Mouse (Mus musculus): ENCODE data around the gene Agbl4. TPM values are rescaled to one million over a fixed set of nuclear protein-coding genes. Genes with fewer than 3 reads are reported as not detected.

Agbl4 gene
- total and polyA plus RNA-seq, 3 experiments: not detected

DNA sequence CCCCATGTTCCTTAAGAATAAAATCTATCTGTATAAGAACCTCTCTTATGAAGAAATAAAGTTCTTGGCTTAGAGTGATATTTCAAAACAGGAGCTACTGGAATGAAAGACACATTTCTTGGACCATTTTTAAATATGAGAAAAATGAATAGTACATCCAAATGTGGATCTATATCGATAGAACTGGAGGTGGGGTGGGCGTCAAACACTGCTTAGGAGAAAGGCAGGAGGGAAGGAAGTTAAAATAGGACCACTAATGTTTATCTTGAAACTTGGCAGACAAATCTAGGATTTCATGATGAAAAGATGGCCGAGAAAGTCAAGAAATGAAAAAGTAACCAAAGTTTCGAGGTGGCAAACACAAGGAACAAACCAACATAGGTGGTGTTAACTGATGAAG lies 391.1 kb downstream of the Agbl4 start:
- Histone ChIP-seq H3K36me3 (ENCODE audit: control insufficient read depth in 1 of 2, insufficient read depth in 2 of 2, low read length in 2 of 2) (no peaks in the 10 kb centered on the region), H3K4me3 (ENCODE audit: control insufficient read depth in 1 of 2, insufficient read depth in 1 of 2, low read depth in 2 of 2, low read length in 2 of 2) (no peak overlapping the region), H3K4me1 (ENCODE audit: control insufficient read depth in 1 of 2, insufficient read depth in 2 of 2, low read length in 2 of 2) (no peaks in the 10 kb centered on the region), H3K9me3 (replicated peaks; ENCODE audit: insufficient read depth, low read length) (no peaks in the 10 kb centered on the region), H3K9ac (ENCODE audit: control insufficient read depth, low read depth, low read length, poor library complexity, severe bottlenecking) (no peak overlapping the region), H3K27ac (ENCODE audit: control insufficient read depth, low read depth, low read length) (no peak overlapping the region), H3K27me3 (ENCODE audit: control insufficient read depth in 1 of 2, insufficient read depth in 2 of 2, low read length in 2 of 2) (no peaks in the 10 kb centered on the region), H3K79me2 (ENCODE audit: control insufficient read depth, insufficient read depth, low read length, poor library complexity) (no peaks in the 10 kb centered on the region)
- no peak for DNase-seq (ENCODE audit: low read depth, low spot score)
- no peak for TF ChIP-seq USF2 (IDR thresholded peaks at IDR 0.05; ENCODE audit: borderline replicate concordance in 1 of 2, insufficient read depth in 1 of 2, low read depth in 1 of 2, low read length in 2 of 2)
- TF ChIP-seq ZNF384 (IDR thresholded peaks at IDR 0.05; ENCODE audit: low read depth, low read length): no peak
- no peak for TF ChIP-seq ZKSCAN1 (IDR thresholded peaks at IDR 0.05; ENCODE audit: low read depth, low read length)
- no peak for TF ChIP-seq MYC (IDR thresholded peaks at IDR 0.05; ENCODE audit: low read depth, low read length)
- TF ChIP-seq ZMIZ1 (IDR thresholded peaks at IDR 0.05; ENCODE audit: low read depth, low read length): no peak
- TF ChIP-seq MEF2A (IDR thresholded peaks at IDR 0.05; ENCODE audit: extremely low read depth, insufficient replicate concordance, low read depth, low read length, poor library complexity, severe bottlenecking): no peak
- no peak for TF ChIP-seq HCFC1 (IDR thresholded peaks at IDR 0.05; ENCODE audit: low read depth, low read length)
- no peak for TF ChIP-seq MYB (IDR thresholded peaks at IDR 0.05; ENCODE audit: low read depth, low read length)
- TF ChIP-seq CHD1 (IDR thresholded peaks at IDR 0.05; ENCODE audit: low read depth, low read length): no peak
- no peak for TF ChIP-seq EP300 (IDR thresholded peaks at IDR 0.05; ENCODE audit: low read depth in 1 of 2, low read length in 2 of 2)
- no peak for TF ChIP-seq POLR2AphosphoS5 (IDR thresholded peaks at IDR 0.05; ENCODE audit: borderline replicate concordance, low read depth, low read length)
- TF ChIP-seq CTCF (IDR thresholded peaks at IDR 0.05 in 2 of 3, conservative IDR thresholded peaks at IDR 0.05 in 1 of 3; ENCODE audit: control insufficient read depth in 1 of 3, insufficient read depth in 1 of 3, low read depth in 2 of 3, low read length in 3 of 3, poor library complexity in 1 of 3, severe bottlenecking in 1 of 3): no peak
- TF ChIP-seq MAFK (IDR thresholded peaks at IDR 0.05; ENCODE audit: borderline replicate concordance, low read depth, low read length): no peak
- no peak for TF ChIP-seq CHD2 (IDR thresholded peaks at IDR 0.05; ENCODE audit: low read length)
- no peak for TF ChIP-seq TAL1 (IDR thresholded peaks at IDR 0.05; ENCODE audit: low read length)
- TF ChIP-seq NRF1 (IDR thresholded peaks at IDR 0.05; ENCODE audit: insufficient read depth, low read depth, low read length, poor library complexity, severe bottlenecking): no peak
- TF ChIP-seq SIN3A (IDR thresholded peaks at IDR 0.05; ENCODE audit: low read length): no peak
- TF ChIP-seq USF1 (IDR thresholded peaks at IDR 0.05; ENCODE audit: low read depth, low read length): no peak

DNA sequence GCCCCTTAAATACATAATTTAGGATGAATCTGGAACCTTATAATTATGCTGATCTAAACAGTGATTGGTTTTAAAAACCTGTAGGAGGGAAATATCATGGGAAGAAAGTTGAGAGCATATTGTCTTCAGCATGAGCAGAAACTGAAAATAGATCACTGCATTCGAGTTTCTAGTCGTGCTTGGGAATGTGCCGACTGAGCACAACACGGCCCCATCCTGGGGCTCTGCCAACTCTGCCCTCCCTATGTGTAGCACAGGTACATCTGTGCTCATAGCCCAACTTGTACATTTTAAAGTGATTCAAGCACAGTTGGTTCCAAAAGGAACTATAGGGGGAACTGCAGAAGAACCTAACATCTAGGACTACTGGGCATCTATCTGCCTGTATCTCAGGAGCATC lies 402.4 kb downstream of the Agbl4 start:
- Histone ChIP-seq H3K4me1 (ENCODE audit: control insufficient read depth in 1 of 2, insufficient read depth in 2 of 2, low read length in 2 of 2) (no peaks in the 10 kb centered on the region), H3K79me2 (ENCODE audit: control insufficient read depth, insufficient read depth, low read length, poor library complexity) (no peaks in the 10 kb centered on the region), H3K27me3 (ENCODE audit: control insufficient read depth in 1 of 2, insufficient read depth in 2 of 2, low read length in 2 of 2) (no peaks in the 10 kb centered on the region), H3K27ac (ENCODE audit: control insufficient read depth, low read depth, low read length) (no peak overlapping the region), H3K36me3 (ENCODE audit: control insufficient read depth in 1 of 2, insufficient read depth in 2 of 2, low read length in 2 of 2) (no peaks in the 10 kb centered on the region), H3K4me3 (ENCODE audit: control insufficient read depth in 1 of 2, insufficient read depth in 1 of 2, low read depth in 2 of 2, low read length in 2 of 2) (no peak overlapping the region), H3K9ac (ENCODE audit: control insufficient read depth, low read depth, low read length, poor library complexity, severe bottlenecking) (no peak overlapping the region), H3K9me3 (replicated peaks; ENCODE audit: insufficient read depth, low read length) (no peaks in the 10 kb centered on the region)
- DNase-seq (ENCODE audit: low read depth, low spot score): no peak
- no peak for TF ChIP-seq USF2 (IDR thresholded peaks at IDR 0.05; ENCODE audit: borderline replicate concordance in 1 of 2, insufficient read depth in 1 of 2, low read depth in 1 of 2, low read length in 2 of 2)
- no peak for TF ChIP-seq TCF12 (IDR thresholded peaks at IDR 0.05; ENCODE audit: low read depth, low read length)
- TF ChIP-seq E2F4 (IDR thresholded peaks at IDR 0.05; ENCODE audit: borderline replicate concordance, low read depth, low read length): no peak
- no peak for TF ChIP-seq POLR2AphosphoS2 (IDR thresholded peaks at IDR 0.05; ENCODE audit: low read length)
- no peak for TF ChIP-seq ZNF384 (IDR thresholded peaks at IDR 0.05; ENCODE audit: low read depth, low read length)
- TF ChIP-seq USF1 (IDR thresholded peaks at IDR 0.05; ENCODE audit: low read depth, low read length): no peak
- TF ChIP-seq TAL1 (IDR thresholded peaks at IDR 0.05; ENCODE audit: low read length): no peak
- no peak for TF ChIP-seq BHLHE40 (IDR thresholded peaks at IDR 0.05; ENCODE audit: borderline replicate concordance, low read depth, low read length)
